Mouse (Mus musculus): ENCODE measurements at regions not wholly inside any gene's neighbourhood (a gene's known extent, or its start where the extent isn't known, plus 50 kb on each side); places are given as distances from the start of the nearest gene placed in this dataset.

- no peaks in the 10 kb centered on the region for H3K36me3 ChIP-seq (replicated peaks; ENCODE audit: control insufficient read depth, insufficient read depth, low read length)
- H3K4me2 ChIP-seq (ENCODE audit: low read depth, low read length), result no peak overlapping the region
- DNase-seq (ENCODE audit: low spot score), result no peak
- no peak overlapping the region for H3K9ac ChIP-seq (replicated peaks; ENCODE audit: low read depth, low read length)
- WGBS, result 90% methylated on average over 10 of the region's 10 CpGs
- H3K4me1 ChIP-seq (ENCODE audit: control insufficient read depth, insufficient read depth), result no peaks in the 10 kb centered on the region
- no peak overlapping the region for H3K27ac ChIP-seq (ENCODE audit: low read depth)
- TF ChIP-seq EP300 (IDR thresholded peaks at IDR 0.05; ENCODE audit: low read depth) (no peak), CTCF (IDR thresholded peaks at IDR 0.05; ENCODE audit: low read depth) (no peak)
- no peak for ATAC-seq (ENCODE audit: insufficient read depth, low read depth)
- H3K9me3 ChIP-seq (replicated peaks; ENCODE audit: control insufficient read depth, low read length), result no peaks in the 10 kb centered on the region
- 0 out of 2 replicates have a peak, but pooled peaks cover 4% of the 10 kb centered on the region for H3K27me3 ChIP-seq (ENCODE audit: control insufficient read depth, insufficient read depth, low read length)
- no peak overlapping the region for H3K4me3 ChIP-seq (ENCODE audit: low read depth, low read length)
Observed at GRCm38 (mm10) chr3:148462791-148463190, 527.6 kb downstream of the Adgrl2 start.

- Histone ChIP-seq H3K9ac (replicated peaks; ENCODE audit: low read depth, low read length) (no peak overlapping the region), H3K36me3 (replicated peaks; ENCODE audit: control insufficient read depth, insufficient read depth, low read length) (no peaks in the 10 kb centered on the region), H3K4me3 (ENCODE audit: low read depth, low read length) (no peak overlapping the region), H3K4me1 (ENCODE audit: control insufficient read depth, insufficient read depth) (no peaks in the 10 kb centered on the region), H3K9me3 (replicated peaks; ENCODE audit: control insufficient read depth, low read length) (no peaks in the 10 kb centered on the region), H3K27ac (ENCODE audit: low read depth) (no peak overlapping the region), H3K4me2 (ENCODE audit: low read depth, low read length) (no peak overlapping the region), H3K27me3 (ENCODE audit: control insufficient read depth, insufficient read depth, low read length) (peaks cover 41% of the 10 kb centered on the region)
- 65% methylated on average over 3 of the region's 3 CpGs for WGBS
- no peak for ATAC-seq (ENCODE audit: insufficient read depth, low read depth)
- no peak for DNase-seq (ENCODE audit: low spot score)
- TF ChIP-seq CTCF (IDR thresholded peaks at IDR 0.05; ENCODE audit: low read depth), result no peak
- TF ChIP-seq EP300 (IDR thresholded peaks at IDR 0.05; ENCODE audit: low read depth), result no peak
Observed at GRCm38 (mm10) chr3:148448888-148449287, 541.5 kb downstream of the Adgrl2 start.

GRCm38 (mm10) chr3:148448465-148448864 is 541.9 kb downstream of the Adgrl2 start:
- no peak for DNase-seq (ENCODE audit: low spot score)
- no peak overlapping the region for H3K4me2 ChIP-seq (ENCODE audit: low read depth, low read length)
- H3K27me3 ChIP-seq (ENCODE audit: control insufficient read depth, insufficient read depth, low read length), result peaks cover 44% of the 10 kb centered on the region
- H3K9me3 ChIP-seq (replicated peaks; ENCODE audit: control insufficient read depth, low read length), result no peaks in the 10 kb centered on the region
- no peaks in the 10 kb centered on the region for H3K36me3 ChIP-seq (replicated peaks; ENCODE audit: control insufficient read depth, insufficient read depth, low read length)
- ATAC-seq (ENCODE audit: insufficient read depth, low read depth), result no peak
- H3K4me3 ChIP-seq (ENCODE audit: low read depth, low read length), result no peak overlapping the region
- TF ChIP-seq CTCF (IDR thresholded peaks at IDR 0.05; ENCODE audit: low read depth), result no peak
- no peak for TF ChIP-seq EP300 (IDR thresholded peaks at IDR 0.05; ENCODE audit: low read depth)
- H3K4me1 ChIP-seq (ENCODE audit: control insufficient read depth, insufficient read depth), result no peaks in the 10 kb centered on the region
- no peak overlapping the region for H3K27ac ChIP-seq (ENCODE audit: low read depth)
- WGBS, result 74% methylated on average over 1 of the region's 1 CpGs
- no peak overlapping the region for H3K9ac ChIP-seq (replicated peaks; ENCODE audit: low read depth, low read length)

- no peak for DNase-seq (ENCODE audit: low spot score)
- Histone ChIP-seq H3K4me2 (ENCODE audit: low read depth, low read length) (no peak overlapping the region), H3K4me1 (ENCODE audit: control insufficient read depth, insufficient read depth) (no peaks in the 10 kb centered on the region), H3K9me3 (replicated peaks; ENCODE audit: control insufficient read depth, low read length) (no peaks in the 10 kb centered on the region), H3K27me3 (ENCODE audit: control insufficient read depth, insufficient read depth, low read length) (peaks cover 58% of the 10 kb centered on the region), H3K9ac (replicated peaks; ENCODE audit: low read depth, low read length) (no peak overlapping the region), H3K4me3 (ENCODE audit: low read depth, low read length) (no peak overlapping the region), H3K27ac (ENCODE audit: low read depth) (no peak overlapping the region), H3K36me3 (replicated peaks; ENCODE audit: control insufficient read depth, insufficient read depth, low read length) (no peaks in the 10 kb centered on the region)
- no peak for ATAC-seq (ENCODE audit: insufficient read depth, low read depth)
- TF ChIP-seq EP300 (IDR thresholded peaks at IDR 0.05; ENCODE audit: low read depth), result no peak
- TF ChIP-seq CTCF (IDR thresholded peaks at IDR 0.05; ENCODE audit: low read depth), result no peak
- WGBS, result 81% methylated on average over 1 of the region's 1 CpGs
Observed at GRCm38 (mm10) chr3:148446845-148447244, 543.5 kb downstream of the Adgrl2 start.

GRCm38 (mm10) chr3:148443012-148443411 is 547.3 kb downstream of the Adgrl2 start:
- Histone ChIP-seq H3K4me1 (ENCODE audit: control insufficient read depth, insufficient read depth) (no peaks in the 10 kb centered on the region), H3K9me3 (replicated peaks; ENCODE audit: control insufficient read depth, low read length) (no peaks in the 10 kb centered on the region), H3K4me3 (ENCODE audit: low read depth, low read length) (no peak overlapping the region), H3K4me2 (ENCODE audit: low read depth, low read length) (no peak overlapping the region), H3K27ac (ENCODE audit: low read depth) (no peak overlapping the region), H3K27me3 (ENCODE audit: control insufficient read depth, insufficient read depth, low read length) (peaks cover 74% of the 10 kb centered on the region), H3K9ac (replicated peaks; ENCODE audit: low read depth, low read length) (no peak overlapping the region), H3K36me3 (replicated peaks; ENCODE audit: control insufficient read depth, insufficient read depth, low read length) (no peaks in the 10 kb centered on the region)
- WGBS, result 57% methylated on average over 3 of the region's 3 CpGs
- TF ChIP-seq EP300 (IDR thresholded peaks at IDR 0.05; ENCODE audit: low read depth) (no peak), CTCF (IDR thresholded peaks at IDR 0.05; ENCODE audit: low read depth) (no peak)
- ATAC-seq (ENCODE audit: insufficient read depth, low read depth) (no peak), DNase-seq (ENCODE audit: low spot score) (no peak)

- peak; percentile 68 for ATAC-seq (ENCODE audit: insufficient read depth, low read depth)
- H3K27me3 ChIP-seq (ENCODE audit: control insufficient read depth, insufficient read depth, low read length), result peaks cover 83% of the 10 kb centered on the region
Observed at GRCm38 (mm10) chr3:148434033-148434432, 556.3 kb downstream of the Adgrl2 start.

More at GRCm38 (mm10) chr3:148434033-148434432, 556.3 kb downstream of the Adgrl2 start:
- 23% methylated on average over 4 of the region's 4 CpGs for WGBS
- Histone ChIP-seq H3K9ac (replicated peaks; ENCODE audit: low read depth, low read length) (no peak overlapping the region), H3K36me3 (replicated peaks; ENCODE audit: control insufficient read depth, insufficient read depth, low read length) (no peaks in the 10 kb centered on the region), H3K27ac (ENCODE audit: low read depth) (no peak overlapping the region), H3K9me3 (replicated peaks; ENCODE audit: control insufficient read depth, low read length) (no peaks in the 10 kb centered on the region), H3K4me2 (ENCODE audit: low read depth, low read length) (no peak overlapping the region), H3K4me1 (ENCODE audit: control insufficient read depth, insufficient read depth) (no peaks in the 10 kb centered on the region), H3K4me3 (ENCODE audit: low read depth, low read length) (no peak overlapping the region)
- peak; percentile 56 for DNase-seq (ENCODE audit: low spot score)
- no peak for TF ChIP-seq CTCF (IDR thresholded peaks at IDR 0.05; ENCODE audit: low read depth)
- peak; percentile 73; the same call in 1 of the 2 replicates for TF ChIP-seq EP300 (IDR thresholded peaks at IDR 0.05; ENCODE audit: low read depth)

Measured in heart, postnatal 0 days (tissue).